Mouse (Mus musculus) testis, adult 2 months (tissue): ENCODE data around the gene Pip5k1b. TPM values are rescaled to one million over a fixed set of nuclear protein-coding genes. Genes with fewer than 3 reads are reported as not detected.

ENCODE experiments used
- H3K27ac ChIP-seq: fragments of 200-500 bp; 2 replicates; pipeline ENCODE4 v1.5.1; 2012; ENCODE audit warnings: low read depth, low read length; ENCODE audit not compliant: control insufficient read depth, insufficient read depth
- H3K27me3 ChIP-seq: fragments of 200-500 bp; 2 replicates; pipeline ENCODE4 v1.6.1; 2012; ENCODE audit warnings: mild to moderate bottlenecking, low read length, moderate library complexity; ENCODE audit not compliant: control insufficient read depth, insufficient read depth
- H3K36me3 ChIP-seq: fragments of 200-500 bp; 2 replicates; pipeline ENCODE4 v1.6.1; 2012; ENCODE audit warnings: mild to moderate bottlenecking, low read length; ENCODE audit not compliant: control insufficient read depth, insufficient read depth
- H3K4me1 ChIP-seq: fragments of 200-500 bp; 2 replicates; pipeline ENCODE4 v1.6.1; 2012; ENCODE audit warnings: low read length; ENCODE audit not compliant: control insufficient read depth, insufficient read depth
- H3K4me3 ChIP-seq: fragments of 200-500 bp; 2 replicates; pipeline ENCODE4 v1.5.1; 2012; ENCODE audit warnings: low read depth, mild to moderate bottlenecking, low read length, moderate library complexity, mixed read lengths; ENCODE audit not compliant: control insufficient read depth
- CTCF ChIP-seq: fragments of 200-500 bp; IDR thresholded peaks from 2 replicates; pipeline ENCODE4 v1.5.1; 2012; ENCODE audit warnings: low read depth, mild to moderate bottlenecking, inconsistent platforms, low read length, moderate library complexity; ENCODE audit not compliant: control insufficient read depth, insufficient read depth, insufficient replicate concordance
- POLR2A ChIP-seq: fragments of 200-500 bp; IDR thresholded peaks from 2 replicates; pipeline ENCODE4 v1.6.1; 2012; ENCODE audit warnings: low read depth, mild to moderate bottlenecking, inconsistent platforms, low read length, moderate library complexity; ENCODE audit not compliant: control insufficient read depth
- polyA plus RNA-seq: library from polyadenylated mRNA; depleted of rRNA; stranded (reverse); fragments of >200 nt; gene quantifications from 2 replicates; pipeline ENCODE4 v1.2.3, GENCODE M21; 2012

The Pip5k1b gene
- polyA plus RNA-seq, 1 experiment: 6.1 TPM

DNA sequence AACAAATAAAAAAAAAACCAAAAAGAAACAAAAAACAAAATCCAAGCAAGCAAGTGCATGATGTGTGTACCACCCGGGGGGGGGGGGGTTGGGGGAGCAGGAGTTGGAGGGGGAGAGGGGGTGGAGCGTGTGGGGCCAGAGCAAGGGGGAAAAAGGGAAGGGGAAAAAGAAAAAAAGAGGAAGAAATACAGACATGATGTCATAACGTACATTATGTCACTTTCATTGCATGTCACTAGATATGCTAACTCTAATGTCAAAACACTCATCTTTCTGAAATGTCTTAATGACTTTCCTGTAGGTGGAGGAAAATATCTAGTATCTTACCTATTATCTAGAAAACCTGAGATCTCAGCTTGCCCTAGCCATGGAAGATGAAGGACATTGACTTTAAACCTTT lies 92.7 kb downstream of the Pip5k1b start:
- TF ChIP-seq CTCF (no peak), POLR2A (no peak)
- H3K27me3 ChIP-seq: no peaks in the 10 kb centered on the region
- no peak overlapping the region for H3K4me3 ChIP-seq
- H3K36me3 ChIP-seq: no peaks in the 10 kb centered on the region
- 0 out of 2 replicates have a peak, but pooled peaks cover 2% of the 10 kb centered on the region for H3K4me1 ChIP-seq
- no peak overlapping the region for H3K27ac ChIP-seq

DNA sequence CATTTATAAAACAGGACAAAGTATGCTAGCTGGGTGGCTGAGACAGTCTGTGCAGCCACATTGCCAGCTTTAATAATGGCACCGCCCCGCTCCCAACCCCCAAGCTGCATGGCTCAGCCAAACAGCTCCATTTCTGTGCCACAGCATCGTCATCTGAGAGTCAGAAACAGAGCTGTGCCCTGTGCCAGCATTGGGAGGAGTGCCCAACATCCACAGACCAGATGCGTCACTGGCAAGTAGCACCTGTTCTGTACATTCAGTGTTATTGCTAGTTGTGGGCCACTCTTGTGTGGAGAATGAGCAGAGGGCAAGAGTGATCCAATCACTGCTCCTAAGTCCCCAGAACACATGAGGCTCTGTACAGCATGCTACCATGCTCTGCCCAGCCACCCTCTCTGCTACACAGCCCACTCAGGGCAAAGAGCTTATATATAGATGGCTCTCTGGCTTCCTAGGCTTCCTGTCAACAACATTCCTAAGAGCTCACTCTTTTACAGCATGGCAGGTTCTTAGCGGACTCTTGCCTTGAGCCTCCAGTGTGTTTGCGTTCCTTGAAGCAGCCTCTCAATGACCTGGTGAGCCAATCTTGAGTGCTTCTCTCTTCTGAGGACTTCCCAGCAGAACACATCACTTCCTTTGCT lies 99.0 kb downstream of the Pip5k1b start:
- Histone ChIP-seq H3K27ac (no peak overlapping the region), H3K4me1 (no peaks in the 10 kb centered on the region; the same call in 1 of the 2 replicates), H3K36me3 (no peaks in the 10 kb centered on the region), H3K4me3 (no peak overlapping the region), H3K27me3 (no peaks in the 10 kb centered on the region)
- TF ChIP-seq CTCF (no peak), POLR2A (no peak)

DNA sequence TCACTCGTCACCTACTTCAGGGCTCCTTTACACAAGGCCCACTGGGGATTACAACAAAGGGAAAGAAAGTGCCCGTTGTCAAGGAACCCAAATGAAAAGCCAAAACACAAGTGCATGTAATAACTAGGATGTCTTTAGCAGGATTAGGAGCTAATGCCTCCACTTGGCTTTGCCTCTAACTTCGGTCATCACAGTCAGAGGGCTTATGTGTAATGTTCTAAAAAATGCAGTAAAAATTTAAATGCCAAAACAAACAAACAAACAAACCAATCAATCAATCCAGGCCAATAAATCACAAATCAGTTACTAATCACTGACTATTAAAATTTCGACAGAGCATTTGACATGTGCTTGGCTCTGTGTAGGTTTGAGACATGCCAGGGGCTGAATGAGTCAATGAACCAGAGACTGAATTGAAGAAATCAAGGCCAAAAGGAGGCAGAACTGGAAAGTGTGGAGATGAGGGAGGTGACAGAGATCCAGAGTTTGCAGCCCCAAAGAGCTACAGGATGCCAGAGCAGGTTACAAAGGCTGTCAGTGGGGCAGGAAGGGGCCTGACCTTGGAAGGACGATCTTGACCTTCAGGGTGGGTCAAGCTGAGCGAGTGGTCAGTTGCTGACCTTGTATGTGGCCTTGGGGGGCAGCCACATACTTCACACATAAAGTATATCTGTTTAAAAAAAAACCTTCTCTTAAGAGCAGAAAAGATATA lies 100.3 kb downstream of the Pip5k1b start:
- H3K36me3 ChIP-seq: no peaks in the 10 kb centered on the region
- H3K27me3 ChIP-seq: no peaks in the 10 kb centered on the region
- H3K4me1 ChIP-seq: no peaks in the 10 kb centered on the region; the same call in 1 of the 2 replicates
- H3K4me3 ChIP-seq: no peak overlapping the region
- TF ChIP-seq CTCF (no peak), POLR2A (no peak)
- no peak overlapping the region for H3K27ac ChIP-seq

DNA sequence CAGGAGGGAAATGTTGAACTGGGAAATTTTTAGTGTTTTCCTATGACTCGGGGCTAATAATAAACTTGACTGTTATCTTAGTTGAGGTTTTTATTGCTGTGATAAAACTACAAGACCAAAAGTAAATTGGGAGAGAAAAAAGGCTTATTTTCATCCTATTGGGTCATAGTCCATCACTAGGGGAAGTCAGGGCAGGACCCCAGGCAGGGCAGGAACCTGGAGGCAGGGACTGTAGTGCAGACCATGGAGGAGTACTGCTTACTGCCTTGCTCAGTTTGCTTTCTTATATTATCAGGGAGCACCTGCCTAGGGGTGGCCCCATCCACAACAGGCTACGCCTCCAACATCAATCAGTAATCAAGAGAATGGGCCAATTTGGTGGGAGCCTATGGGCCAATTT lies 101.2 kb downstream of the Pip5k1b start:
- Histone ChIP-seq H3K27ac (no peak overlapping the region), H3K4me1 (no peaks in the 10 kb centered on the region; the same call in 1 of the 2 replicates), H3K4me3 (no peak overlapping the region), H3K27me3 (no peaks in the 10 kb centered on the region), H3K36me3 (no peaks in the 10 kb centered on the region)
- TF ChIP-seq CTCF: no peak
- no peak for TF ChIP-seq POLR2A

DNA sequence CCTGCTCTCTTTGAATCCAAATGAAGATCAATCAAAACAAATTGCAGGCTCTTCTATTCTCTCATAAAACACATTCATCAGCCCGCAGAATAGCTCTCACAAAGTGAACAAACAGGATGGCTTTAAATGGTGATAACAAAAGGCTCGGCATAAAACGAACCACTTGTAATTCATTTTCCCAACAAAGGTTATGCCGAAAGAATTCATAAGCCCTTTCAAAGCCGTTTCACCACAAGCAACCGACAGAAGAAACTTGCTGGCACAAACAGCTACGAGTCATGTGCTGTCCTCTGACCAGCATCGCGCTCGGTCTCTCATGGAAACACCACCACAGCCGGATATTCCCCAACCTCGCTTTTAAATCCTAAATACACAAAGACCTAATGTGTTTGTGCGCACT lies 102.3 kb downstream of the Pip5k1b start:
- H3K27ac ChIP-seq: no peak overlapping the region
- no peaks in the 10 kb centered on the region for H3K27me3 ChIP-seq
- TF ChIP-seq CTCF: no peak
- no peak for TF ChIP-seq POLR2A
- H3K4me1 ChIP-seq: no peaks in the 10 kb centered on the region; the same call in 1 of the 2 replicates
- H3K4me3 ChIP-seq: no peak overlapping the region
- no peaks in the 10 kb centered on the region for H3K36me3 ChIP-seq

DNA sequence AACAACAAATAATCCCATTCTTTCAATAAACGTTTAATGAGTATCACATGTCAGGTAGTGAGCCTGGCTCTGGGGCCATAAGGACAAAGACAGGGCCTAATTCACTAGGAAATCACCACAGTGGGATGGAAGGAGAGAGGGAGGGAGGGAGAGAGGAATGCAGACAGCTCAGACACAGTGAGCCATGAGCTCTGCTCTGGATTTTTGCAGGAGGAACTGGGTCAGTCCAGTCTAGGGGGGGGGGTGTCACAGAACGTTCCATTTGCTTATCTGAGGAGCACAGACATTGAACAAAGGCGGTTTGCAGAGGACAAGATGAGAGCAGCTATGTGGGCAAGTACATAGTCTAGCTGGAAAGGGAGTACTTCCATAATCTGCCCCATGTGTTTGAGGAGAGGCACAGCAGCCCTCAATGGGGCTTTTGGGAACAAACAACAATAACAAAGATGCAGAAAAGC lies 103.2 kb downstream of the Pip5k1b start:
- Histone ChIP-seq H3K27me3 (no peaks in the 10 kb centered on the region), H3K36me3 (no peaks in the 10 kb centered on the region), H3K4me1 (no peaks in the 10 kb centered on the region; the same call in 1 of the 2 replicates), H3K4me3 (no peak overlapping the region), H3K27ac (peak overlapping the region; percentile 74)
- TF ChIP-seq POLR2A: no peak
- no peak for TF ChIP-seq CTCF

DNA sequence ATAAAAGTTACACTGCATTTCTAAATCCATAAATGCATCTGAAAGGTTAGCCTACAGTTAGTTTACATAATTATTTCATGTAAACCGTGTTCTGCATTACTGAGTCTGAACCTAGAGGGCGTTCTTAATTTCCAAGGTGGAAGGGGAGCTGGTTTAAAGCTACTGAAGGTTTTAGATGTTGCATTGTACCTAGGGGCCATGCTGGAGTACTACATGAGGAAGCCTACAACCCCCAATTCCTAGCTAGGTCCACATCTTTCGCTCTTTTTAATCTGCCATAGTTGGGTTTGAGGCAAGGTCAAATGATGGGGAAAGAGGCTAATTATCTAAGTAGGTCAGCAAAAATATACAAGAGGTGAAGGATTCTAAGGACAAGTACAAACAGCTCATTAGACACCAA lies 104.0 kb downstream of the Pip5k1b start:
- no peaks in the 10 kb centered on the region; the same call in 1 of the 2 replicates for H3K4me1 ChIP-seq
- no peaks in the 10 kb centered on the region for H3K36me3 ChIP-seq
- H3K27ac ChIP-seq: no peak overlapping the region; the same call in 1 of the 2 replicates
- no peak overlapping the region for H3K4me3 ChIP-seq
- no peaks in the 10 kb centered on the region for H3K27me3 ChIP-seq
- TF ChIP-seq POLR2A: no peak
- TF ChIP-seq CTCF: no peak
